Mouse (Mus musculus) hindbrain, embryonic 15.5 days (tissue): Measurements from ENCODE around the gene Cldnd2. TPM values are rescaled to one million over a fixed set of nuclear protein-coding genes. Genes with fewer than 3 reads are reported as not detected.

Experiments used
- ATAC-seq: fragments of 200-750 bp; cut with Nextera tagmentation; 2 replicates; pipeline ENCODE4 v1.8.0; 2017; ENCODE audit warnings: low read depth, moderate number of reproducible peaks, moderate TSS enrichment; ENCODE audit not compliant: low FRiP score
- H3K27ac ChIP-seq: fragments of 300-500 bp; sonication (generic); replicated peaks from 2 replicates; pipeline ENCODE4 v1.5.1; 2015; ENCODE audit warnings: mild to moderate bottlenecking, inconsistent platforms
- H3K27me3 ChIP-seq: fragments of 300-500 bp; sonication (generic); 2 replicates; pipeline ENCODE4 v1.6.1; 2015; ENCODE audit warnings: control low read depth, inconsistent platforms
- H3K36me3 ChIP-seq: fragments of 300-500 bp; sonication (generic); 2 replicates; pipeline ENCODE4 v1.6.1; 2015; ENCODE audit warnings: control low read depth, inconsistent platforms
- H3K4me1 ChIP-seq: fragments of 300-500 bp; sonication (generic); replicated peaks from 2 replicates; pipeline ENCODE4 v1.6.1; 2015; ENCODE audit warnings: control low read depth, inconsistent platforms
- H3K4me2 ChIP-seq: fragments of 300-500 bp; sonication (generic); 2 replicates; pipeline ENCODE4 v1.6.1; 2015; ENCODE audit warnings: moderate library complexity, mild to moderate bottlenecking, inconsistent platforms
- H3K4me3 ChIP-seq: fragments of 300-500 bp; sonication (generic); 2 replicates; pipeline ENCODE4 v1.5.1; 2015; ENCODE audit warnings: mild to moderate bottlenecking, inconsistent platforms
- H3K9ac ChIP-seq: fragments of 300-500 bp; sonication (generic); 2 replicates; pipeline ENCODE4 v1.6.1; 2015; ENCODE audit warnings: inconsistent platforms
- H3K9me3 ChIP-seq: fragments of 300-500 bp; sonication (generic); 2 replicates; pipeline ENCODE4 v1.6.1; 2016; ENCODE audit warnings: control low read depth, inconsistent platforms
- WGBS: fragments of 180-500 bp; shearing (Covaris S2); methylation state at CpG from one replicate; pipeline ENCODE4 v1.1.7; 2015; 5-methylcytosine and 5-hydroxymethylcytosine counted together
- polyA plus RNA-seq: library from polyadenylated mRNA; unstranded; fragments of >200 nt; fragmentation: Nextera tagmentation; extraction: Ambion mirVana; gene quantifications from 2 replicates; pipeline ENCODE4 v1.2.1, GENCODE M21; 2015

The Cldnd2 gene
- polyA plus RNA-seq, 1 experiment from 2014 or later, result not detected

DNA sequence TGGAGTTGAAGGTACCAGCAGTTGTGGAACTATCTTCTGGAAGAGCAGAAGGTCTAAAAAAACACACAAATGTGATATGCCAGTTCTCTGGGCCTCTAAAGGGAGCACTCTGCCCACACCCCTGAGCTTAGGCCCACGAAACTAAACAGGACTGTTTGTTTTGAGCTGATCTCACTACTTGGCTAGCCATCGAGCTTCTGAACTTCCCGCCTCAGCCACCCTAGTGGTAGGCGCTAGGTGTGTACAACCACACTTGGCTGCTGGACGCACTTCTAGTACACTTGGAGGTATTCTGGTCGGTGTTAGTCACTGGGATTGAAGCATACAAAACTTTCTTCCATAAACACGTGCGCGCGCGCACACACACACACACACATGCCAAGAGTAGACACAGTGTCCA, 11.1 kb downstream of the Cldnd2 start:
- H3K36me3 ChIP-seq, result peaks cover 20% of the 10 kb centered on the region; the same call in 1 of the 2 replicates
- ATAC-seq, result no peak
- 94% methylated on average over 11 of the region's 11 CpGs for WGBS

DNA sequence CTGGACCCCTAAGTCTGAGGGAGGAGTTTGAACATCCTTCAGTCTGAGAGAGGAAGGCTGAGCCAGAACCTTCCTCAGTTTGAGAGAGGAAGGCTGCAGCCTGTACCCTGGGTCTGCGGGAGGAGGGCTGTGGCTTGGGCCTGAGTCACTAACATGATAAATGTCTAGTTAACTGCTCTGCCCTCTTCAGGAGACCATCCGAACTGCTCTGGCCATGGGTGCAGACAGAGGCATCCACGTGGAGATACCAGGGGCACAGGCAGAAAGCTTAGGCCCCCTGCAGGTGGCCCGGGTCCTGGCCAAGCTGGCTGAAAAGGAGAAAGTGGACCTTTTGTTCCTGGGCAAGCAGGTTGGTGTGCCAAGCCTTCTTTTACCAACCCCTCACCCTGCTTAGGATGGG, 12.0 kb downstream of the Cldnd2 start:
- H3K4me2 ChIP-seq, result no peak overlapping the region
- 50% methylated on average over 4 of the region's 4 CpGs for WGBS
- ATAC-seq, result no peak

More for the DNA sequence above, 11.1 kb downstream of the Cldnd2 start:
- H3K27ac ChIP-seq, result no peak overlapping the region
- no peaks in the 10 kb centered on the region for H3K27me3 ChIP-seq
- no peak overlapping the region for H3K4me3 ChIP-seq
- H3K9ac ChIP-seq, result no peak overlapping the region
- no peaks in the 10 kb centered on the region for H3K4me1 ChIP-seq
- no peak overlapping the region for H3K4me2 ChIP-seq
- no peaks in the 10 kb centered on the region for H3K9me3 ChIP-seq

DNA sequence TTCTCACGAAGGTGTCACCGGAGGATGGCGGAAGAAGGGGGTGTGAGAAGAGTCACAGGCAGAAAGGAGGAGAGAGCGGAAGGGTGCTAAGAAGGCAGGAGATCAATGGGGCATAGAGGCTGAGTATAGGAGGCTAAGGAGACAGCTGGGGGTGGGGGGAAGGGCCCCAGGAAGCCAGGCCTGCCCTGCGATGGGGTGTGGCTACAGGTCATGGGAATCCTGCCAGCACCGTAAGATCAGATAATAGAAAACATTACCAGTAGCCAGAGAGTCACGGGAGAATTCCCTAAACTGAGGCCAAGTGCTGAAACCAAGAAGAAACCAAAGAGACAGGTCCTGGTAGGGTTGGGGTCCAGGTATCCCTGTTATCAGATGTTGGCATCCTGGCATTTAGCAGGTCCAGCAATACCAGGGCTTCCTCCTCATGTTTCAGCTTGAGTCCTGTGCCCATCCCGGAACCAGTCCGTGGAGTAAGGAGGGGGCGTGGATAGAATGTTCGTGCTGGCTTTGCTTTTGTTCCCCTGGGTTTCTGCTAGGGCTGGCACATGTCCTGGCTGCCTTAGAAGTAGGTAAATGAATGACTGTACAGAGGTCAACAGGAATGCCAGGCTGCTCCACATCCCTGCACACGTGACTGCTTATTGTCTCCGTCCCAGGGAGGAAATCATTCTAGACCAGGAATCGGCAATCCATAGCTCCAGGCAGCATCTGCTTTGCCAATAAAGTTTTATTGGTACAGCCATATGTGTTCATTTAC, 13.2 kb downstream of the Cldnd2 start:
- no peaks in the 10 kb centered on the region for H3K27me3 ChIP-seq
- peaks cover 22% of the 10 kb centered on the region; the same call in 1 of the 2 replicates for H3K36me3 ChIP-seq
- H3K9me3 ChIP-seq, result no peaks in the 10 kb centered on the region
- no peak overlapping the region for H3K4me2 ChIP-seq
- 90% methylated on average over 14 of the region's 14 CpGs for WGBS
- ATAC-seq, result no peak
- no peak overlapping the region for H3K4me3 ChIP-seq
- H3K27ac ChIP-seq, result no peak overlapping the region
- no peak overlapping the region for H3K9ac ChIP-seq
- no peaks in the 10 kb centered on the region for H3K4me1 ChIP-seq

More for the DNA sequence above, 12.0 kb downstream of the Cldnd2 start:
- Histone ChIP-seq H3K4me3 (no peak overlapping the region), H3K9me3 (no peaks in the 10 kb centered on the region), H3K36me3 (peaks cover 22% of the 10 kb centered on the region; the same call in 1 of the 2 replicates), H3K27me3 (no peaks in the 10 kb centered on the region), H3K4me1 (no peaks in the 10 kb centered on the region), H3K27ac (no peak overlapping the region), H3K9ac (no peak overlapping the region)

DNA sequence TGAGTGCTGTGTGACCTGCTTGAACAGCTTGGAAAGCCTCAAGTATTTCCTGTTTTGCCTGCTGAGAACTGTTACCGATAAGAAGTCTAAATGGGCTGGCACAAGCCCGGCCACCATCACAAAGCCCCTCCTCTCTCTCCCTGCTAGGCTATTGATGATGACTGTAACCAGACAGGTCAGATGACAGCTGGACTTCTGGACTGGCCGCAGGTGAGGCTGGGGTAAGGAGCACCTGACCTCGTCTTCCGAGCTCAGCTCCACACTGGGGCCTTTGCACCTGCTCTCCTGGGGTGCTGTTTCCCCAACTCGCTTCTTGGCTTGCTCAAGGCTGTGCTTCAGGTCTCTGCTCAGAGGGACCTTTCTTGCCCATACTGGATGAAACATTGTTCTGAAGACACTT, 13.8 kb downstream of the Cldnd2 start:
- no peak overlapping the region for H3K4me3 ChIP-seq
- peaks cover 22% of the 10 kb centered on the region; the same call in 1 of the 2 replicates for H3K36me3 ChIP-seq
- ATAC-seq, result no peak
- H3K4me1 ChIP-seq, result no peaks in the 10 kb centered on the region
- H3K27ac ChIP-seq, result no peak overlapping the region
- H3K27me3 ChIP-seq, result no peaks in the 10 kb centered on the region
- no peak overlapping the region for H3K9ac ChIP-seq
- no peaks in the 10 kb centered on the region for H3K9me3 ChIP-seq
- WGBS, result 94% methylated on average over 6 of the region's 6 CpGs
- no peak overlapping the region for H3K4me2 ChIP-seq

DNA sequence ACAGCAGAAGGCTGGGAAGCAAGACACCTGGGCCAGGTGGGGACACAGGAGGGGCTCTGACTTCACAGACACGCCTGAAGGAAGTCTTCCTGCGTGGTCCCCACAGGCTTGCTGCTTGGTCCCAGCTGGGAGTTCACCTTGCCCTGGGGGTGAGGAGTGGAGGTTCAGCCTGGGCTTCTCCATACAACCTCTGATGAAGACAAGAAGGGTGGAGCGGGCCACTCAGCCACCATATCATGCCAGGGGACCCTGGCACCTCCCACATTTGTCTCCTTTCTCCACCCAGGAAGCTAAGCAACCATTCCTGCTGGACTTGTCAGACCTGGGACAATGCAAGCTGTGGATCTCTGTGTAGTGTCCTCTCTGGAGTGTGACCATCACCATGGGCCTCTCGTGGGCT, 22.3 kb downstream of the Cldnd2 start, which contains the start of gene Vsig10l:
Gene Vsig10l (plus strand): TSS at position 301 of the 400 bp plus-strand sequence.
- Histone ChIP-seq H3K9me3 (no peaks in the 10 kb centered on the region), H3K4me3 (no peak within 1 kb of the TSS), H3K27me3 (0 out of 2 replicates have a peak, but pooled peaks cover 7% of the 10 kb centered on the region), H3K4me2 (no peak within 1 kb of the TSS), H3K36me3 (no peaks in the 10 kb centered on the region), H3K9ac (no peak within 1 kb of the TSS), H3K27ac (no peak within 1 kb of the TSS), H3K4me1 (peaks cover 10% of the 10 kb centered on the region)
- ATAC-seq, result no peak
- WGBS, result 71% methylated on average over 4 of the region's 4 CpGs

DNA sequence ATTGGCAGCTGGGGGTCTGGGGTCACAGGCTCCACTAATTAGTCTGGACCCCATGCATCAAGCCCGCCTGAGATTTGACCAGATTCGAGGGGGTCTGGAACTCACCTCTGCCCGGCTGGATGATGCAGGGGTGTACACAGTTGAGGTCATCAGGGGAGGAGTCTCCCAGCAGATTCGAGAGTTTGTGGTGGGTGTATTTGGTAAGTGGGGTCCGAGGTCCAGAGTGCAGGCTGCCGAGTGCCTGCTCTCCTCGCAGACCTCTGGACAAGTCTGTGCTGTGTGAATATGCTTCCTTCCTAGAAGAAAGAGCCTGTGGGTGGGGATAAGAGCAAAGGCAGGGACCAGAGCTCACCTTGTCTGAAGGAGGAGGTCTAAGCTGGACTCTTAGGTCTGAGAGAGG, 23.4 kb downstream of the Cldnd2 start:
- no peaks in the 10 kb centered on the region for H3K9me3 ChIP-seq
- H3K4me1 ChIP-seq, result peaks cover 10% of the 10 kb centered on the region
- H3K4me3 ChIP-seq, result no peak overlapping the region
- peak overlapping the region; percentile 89; the same call in 1 of the 2 replicates for H3K4me2 ChIP-seq
- 86% methylated on average over 7 of the region's 7 CpGs for WGBS
- ATAC-seq, result no peak
- no peak overlapping the region for H3K9ac ChIP-seq
- H3K27ac ChIP-seq, result no peak overlapping the region
- H3K27me3 ChIP-seq, result 0 out of 2 replicates have a peak, but pooled peaks cover 7% of the 10 kb centered on the region
- no peaks in the 10 kb centered on the region for H3K36me3 ChIP-seq

DNA sequence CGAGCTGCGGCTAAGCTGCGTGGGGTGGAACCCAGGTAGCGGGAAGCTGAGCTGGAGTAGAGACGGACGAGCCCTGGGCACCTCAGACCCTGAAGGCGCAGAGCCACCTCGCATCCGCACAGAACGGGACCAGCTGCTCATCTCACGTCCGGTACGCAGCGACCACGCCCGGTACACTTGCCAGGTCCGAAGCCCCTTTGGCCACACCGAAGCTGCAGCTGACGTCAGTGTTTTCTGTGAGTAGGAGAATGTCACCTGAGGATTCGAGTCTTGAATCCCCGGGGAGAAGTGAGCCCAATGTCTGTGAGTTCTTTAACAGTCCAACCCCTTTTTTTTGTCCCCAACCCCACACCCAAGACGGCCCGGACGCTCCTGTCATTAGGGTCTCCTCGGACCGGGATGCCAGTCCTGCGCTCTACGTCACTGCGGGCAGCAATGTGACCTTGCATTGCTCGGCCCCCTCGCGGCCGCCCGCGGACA, 24.3 kb downstream of the Cldnd2 start:
- Histone ChIP-seq H3K9ac (peak overlapping the region; percentile 47), H3K27me3 (0 out of 2 replicates have a peak, but pooled peaks cover 7% of the 10 kb centered on the region), H3K36me3 (no peaks in the 10 kb centered on the region), H3K27ac (peak overlapping the region; percentile 80), H3K4me2 (peak overlapping the region; percentile 89), H3K4me3 (peak overlapping the region; percentile 59), H3K4me1 (peaks cover 10% of the 10 kb centered on the region), H3K9me3 (no peaks in the 10 kb centered on the region)
- WGBS, result 5% methylated on average over 35 of the region's 35 CpGs
- ATAC-seq, result peak; percentile 68

DNA sequence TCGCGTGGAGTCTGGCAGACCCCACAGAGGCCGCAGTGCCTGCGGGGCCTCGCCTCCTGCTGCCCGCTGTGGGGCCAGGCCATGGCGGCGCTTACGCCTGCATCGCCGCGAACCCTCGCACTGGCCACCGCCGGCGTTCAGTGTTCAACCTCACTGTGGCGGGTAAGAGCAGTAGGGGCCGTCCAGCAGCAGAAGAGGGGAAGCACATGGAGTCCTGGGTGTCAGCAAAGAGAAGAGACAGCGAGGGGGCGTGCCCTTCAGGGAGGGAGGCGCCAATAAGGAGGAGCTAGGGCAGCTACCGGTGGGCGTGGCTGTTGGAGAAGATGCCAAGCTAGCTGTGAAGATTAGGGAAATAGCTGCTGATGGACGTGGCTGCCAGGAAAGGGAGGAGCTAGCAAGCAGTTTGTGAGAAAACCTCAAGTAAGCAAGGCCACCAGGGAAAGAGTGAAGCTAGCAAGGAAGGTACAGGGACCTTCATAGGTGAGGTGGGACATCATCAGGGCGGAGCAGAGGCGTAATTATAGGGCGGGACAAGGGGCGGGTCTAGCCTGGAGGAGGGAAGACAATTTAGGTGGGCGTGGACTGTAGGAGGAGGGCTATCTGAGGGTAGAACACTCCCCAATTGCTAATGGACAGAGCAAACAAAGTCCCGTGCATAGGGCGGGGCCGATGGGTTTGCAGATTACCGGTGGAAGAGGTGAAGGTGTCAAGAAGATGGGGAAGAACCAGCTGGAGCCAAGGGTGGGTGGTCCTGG, 24.9 kb downstream of the Cldnd2 start:
- peak; percentile 91 for ATAC-seq

DNA sequence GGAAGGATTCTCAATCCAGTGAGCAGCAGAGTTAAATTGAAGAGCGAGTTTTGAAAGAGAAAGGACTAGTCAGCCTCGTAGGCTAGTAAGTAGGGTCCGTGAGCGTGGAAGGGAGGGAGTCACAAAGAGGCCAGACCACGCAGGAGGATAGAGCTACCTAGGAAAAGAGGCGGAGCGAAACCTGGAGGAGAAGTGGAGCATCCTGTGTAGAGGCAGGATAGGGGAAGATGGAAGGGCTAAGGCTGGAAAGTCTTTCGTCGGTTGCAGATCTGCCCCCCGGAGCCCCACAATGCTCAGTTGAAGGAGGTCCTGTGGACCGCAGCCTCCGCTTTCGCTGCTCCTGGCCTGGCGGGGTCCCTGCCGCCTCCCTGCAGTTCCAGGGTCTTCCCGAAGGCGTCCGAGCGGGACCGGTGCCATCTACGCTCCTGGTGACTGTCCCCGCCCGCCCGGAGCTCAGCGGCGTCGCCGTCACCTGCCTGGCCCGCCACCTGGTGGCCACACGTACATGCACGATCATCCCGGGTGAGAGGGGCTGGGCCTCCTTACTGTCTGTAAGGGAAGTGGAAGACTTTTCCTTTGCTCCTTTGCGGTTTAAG, 25.6 kb downstream of the Cldnd2 start:
- peak; percentile 68 for ATAC-seq
- peak overlapping the region; percentile 47 for H3K9ac ChIP-seq
- H3K9me3 ChIP-seq, result no peaks in the 10 kb centered on the region
- H3K4me2 ChIP-seq, result peak overlapping the region; percentile 89
- H3K4me3 ChIP-seq, result peak overlapping the region; percentile 59
- H3K4me1 ChIP-seq, result peaks cover 10% of the 10 kb centered on the region
- H3K27me3 ChIP-seq, result 0 out of 2 replicates have a peak, but pooled peaks cover 7% of the 10 kb centered on the region
- under 1% methylated on average over 30 of the region's 33 CpGs for WGBS
- peak overlapping the region; percentile 80 for H3K27ac ChIP-seq
- H3K36me3 ChIP-seq, result no peaks in the 10 kb centered on the region

More for the DNA sequence above, 24.9 kb downstream of the Cldnd2 start:
- peak overlapping the region; percentile 89 for H3K4me2 ChIP-seq
- H3K36me3 ChIP-seq, result no peaks in the 10 kb centered on the region
- peak overlapping the region; percentile 47 for H3K9ac ChIP-seq
- H3K27me3 ChIP-seq, result 0 out of 2 replicates have a peak, but pooled peaks cover 7% of the 10 kb centered on the region
- H3K4me3 ChIP-seq, result peak overlapping the region; percentile 59
- H3K9me3 ChIP-seq, result no peaks in the 10 kb centered on the region
- peaks cover 10% of the 10 kb centered on the region for H3K4me1 ChIP-seq
- peak overlapping the region; percentile 80 for H3K27ac ChIP-seq
- WGBS, result under 1% methylated on average over 32 of the region's 33 CpGs

DNA sequence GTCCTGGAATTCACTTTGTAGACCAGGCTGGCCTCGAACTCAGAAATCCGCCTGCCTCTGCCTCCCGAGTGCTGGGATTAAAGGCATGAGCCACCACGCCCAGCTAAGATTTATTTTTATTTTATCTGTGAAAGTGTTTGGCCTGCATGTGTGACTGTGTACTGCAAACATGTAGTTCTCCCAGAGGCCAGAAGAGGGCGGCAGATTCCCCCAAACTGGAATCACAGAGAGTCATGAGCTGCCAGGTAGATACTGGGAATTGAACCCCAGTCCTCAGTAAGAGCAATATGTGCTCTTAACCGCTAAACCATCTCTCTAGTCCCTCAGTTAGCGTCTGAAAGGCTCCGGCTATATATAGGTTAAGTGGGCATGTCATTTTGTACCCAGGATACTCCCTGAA, 29.8 kb downstream of the Cldnd2 start:
- Histone ChIP-seq H3K9ac (no peak overlapping the region), H3K4me3 (no peak overlapping the region), H3K27ac (no peak overlapping the region), H3K4me2 (no peak overlapping the region), H3K36me3 (0 out of 2 replicates have a peak, but pooled peaks cover 3% of the 10 kb centered on the region), H3K9me3 (no peaks in the 10 kb centered on the region), H3K4me1 (0 out of 2 replicates have a peak, but pooled peaks cover under 1% of the 10 kb centered on the region), H3K27me3 (no peaks in the 10 kb centered on the region)
- ATAC-seq, result no peak
- 44% methylated on average over 8 of the region's 8 CpGs for WGBS

DNA sequence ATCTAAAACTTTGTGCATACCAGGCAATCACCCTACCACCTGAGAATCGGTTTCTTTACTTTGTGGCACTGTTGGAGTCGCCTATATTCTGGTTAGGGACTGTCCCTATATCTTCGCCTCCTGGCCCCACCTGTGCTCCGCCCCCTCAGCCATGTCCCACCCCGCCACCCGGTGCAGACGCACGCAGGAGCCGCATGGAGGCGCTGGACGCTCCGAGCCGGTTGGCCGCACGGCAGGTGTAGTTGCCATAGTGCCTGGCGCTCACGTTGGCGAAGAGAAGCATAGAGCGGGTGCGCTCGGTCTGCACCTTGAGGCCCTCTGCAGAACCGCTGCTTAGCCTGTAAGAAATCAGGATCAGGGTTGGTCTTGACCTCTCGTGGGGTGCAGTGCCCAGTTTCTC, 35.1 kb downstream of the Cldnd2 start:
- no peak overlapping the region for H3K4me3 ChIP-seq
- H3K9ac ChIP-seq, result no peak overlapping the region
- no peak overlapping the region for H3K27ac ChIP-seq
- H3K4me1 ChIP-seq, result no peaks in the 10 kb centered on the region
- H3K27me3 ChIP-seq, result peaks cover 24% of the 10 kb centered on the region
- H3K4me2 ChIP-seq, result no peak overlapping the region
- H3K36me3 ChIP-seq, result peaks cover 10% of the 10 kb centered on the region; the same call in 1 of the 2 replicates
- whole genome bisulfite sequencing, result 19% methylated on average over 23 of the region's 23 CpGs
- no peaks in the 10 kb centered on the region for H3K9me3 ChIP-seq
- no peak for ATAC-seq
